ENCODE assay signal across 8 mouse cellular contexts in the genomic region with DNA sequence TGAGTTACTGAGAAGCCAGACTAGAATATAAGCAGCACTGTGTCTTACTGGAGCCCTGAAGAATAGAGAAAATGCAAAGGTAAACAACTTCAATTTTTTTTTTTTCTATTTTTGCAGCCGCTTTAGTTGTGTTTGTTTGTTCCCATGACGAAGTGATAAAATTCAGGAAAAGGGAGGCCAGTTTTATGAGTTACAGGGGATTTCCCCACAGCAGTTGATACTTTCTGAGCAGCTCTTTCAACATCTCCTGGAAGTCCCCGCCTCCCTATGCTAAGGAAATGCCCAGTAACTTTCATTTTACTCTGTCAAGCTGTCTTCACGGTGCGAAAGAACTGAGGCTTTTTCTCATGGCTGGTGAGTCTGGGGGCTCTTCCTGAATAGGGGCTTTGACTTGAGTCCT. TPM values are rescaled to one million over a fixed set of nuclear protein-coding genes. Genes with fewer than 3 reads are reported as not detected.
DNase-seq lines count a peak whose midpoint lies in the region; ATAC-seq and TF ChIP-seq lines count a peak whose summit lies in the region.
"Had no signal": no experiment of that assay in that cellular context is flagged by ENCODE, and none has a peak within 500 bp of the region (broad histone marks: within the 10 kb centered on the region; RNA-seq: fewer than 3 reads in every experiment).

Casp4 (plus strand) TSS at position 268 of the 400 bp plus-strand sequence.

- TF ChIP-seq CTCF in CH12.LX (conservative IDR thresholded peaks at IDR 0.05 in 1 of 2, IDR thresholded peaks at IDR 0.05 in 1 of 2; ENCODE audit: low read depth in 2 of 2, low read length in 2 of 2), result no peak
- TF ChIP-seq CTCF in bone marrow macrophage, adult 2 months (IDR thresholded peaks at IDR 0.05; ENCODE audit: low read depth, low read length), result no peak
- no peak for TF ChIP-seq CTCF in intestine, postnatal 0 days (IDR thresholded peaks at IDR 0.05; ENCODE audit: low read depth)

- no peaks in the 10 kb centered on the region for H3K27me3 ChIP-seq in CH12.LX (replicated peaks)
- H3K27me3 ChIP-seq in intestine, postnatal 0 days (replicated peaks; ENCODE audit: control insufficient read depth, insufficient read depth, low read length), result no peaks in the 10 kb centered on the region
- no peaks in the 10 kb centered on the region for H3K27me3 ChIP-seq in forebrain, embryonic 12.5 days

- peaks cover 0 to 19% of the 10 kb centered on the region in 2 experiments; a peak in 2 of 4 replicates for H3K4me1 ChIP-seq in CH12.LX (ENCODE audit: control insufficient read depth in 1 of 2, insufficient read depth in 2 of 2)
- peaks cover 10% of the 10 kb centered on the region for H3K4me1 ChIP-seq in bone marrow macrophage, adult 2 months (ENCODE audit: control insufficient read depth, insufficient read depth, low read length)
- H3K4me1 ChIP-seq in intestine, postnatal 0 days (replicated peaks; ENCODE audit: control insufficient read depth, insufficient read depth, low read length), result peaks cover 3% of the 10 kb centered on the region; the same call in 1 of the 2 replicates
- H3K4me1 ChIP-seq in forebrain, embryonic 12.5 days, result no peaks in the 10 kb centered on the region

- no peak for TF ChIP-seq RAD21 in CH12.LX (IDR thresholded peaks at IDR 0.05; ENCODE audit: low read depth, low read length)

- peak within 1 kb of the TSS; percentile 56 to 88 (median 75) for H3K4me3 ChIP-seq in CH12.LX (replicated peaks in 1 of 3; ENCODE audit: low read depth in 2 of 3, low read length in 2 of 3, poor library complexity in 1 of 3)
- H3K4me3 ChIP-seq in bone marrow macrophage, adult 2 months (ENCODE audit: insufficient read depth, low read length), result peak within 1 kb of the TSS; percentile 67
- peak within 1 kb of the TSS; percentile 48 for H3K4me3 ChIP-seq in intestine, postnatal 0 days (ENCODE audit: low read depth, low read length)
- H3K4me3 ChIP-seq in forebrain, embryonic 12.5 days (replicated peaks), result no peak within 1 kb of the TSS
- H3K4me3 ChIP-seq: erythroblast, embryonic 14.5 days had no signal

- peak; percentile 92 for ATAC-seq in intestine, postnatal 0 days
- ATAC-seq in forebrain, embryonic 12.5 days (ENCODE audit: low FRiP score), result no peak

- dilution Hi-C loops in CH12.LX (cut with MboI; ENCODE audit: extremely low pct_ligation_motif_present, extremely low pct_unique_long_range_greater_than_20kb, low sequenced_read_pairs), result no loop called here

- peak; percentile 62 for TF ChIP-seq POLR2A in CH12.LX (IDR thresholded peaks at IDR 0.05; ENCODE audit: low read depth, low read length)
- no peak for TF ChIP-seq POLR2A in bone marrow macrophage, adult 2 months (IDR thresholded peaks at IDR 0.05; ENCODE audit: borderline replicate concordance, low read depth, low read length)

- DNase-seq in CH12.LX (ENCODE audit: extremely low read depth), result peak; percentile 80
- peak; percentile 68 for DNase-seq in lung, postnatal 36 days
- DNase-seq in cerebellum, postnatal 4 days (ENCODE audit: low spot score in 2 of 2), result no peak
- no peak for DNase-seq in right cerebral cortex, postnatal 14 days

- H3K4me2 ChIP-seq in CH12.LX (ENCODE audit: insufficient read depth, low read depth, poor library complexity, severe bottlenecking), result peak within 1 kb of the TSS; percentile 71; the same call in 1 of the 2 replicates
- H3K4me2 ChIP-seq in intestine, postnatal 0 days (replicated peaks; ENCODE audit: low read depth), result peak within 1 kb of the TSS; percentile 58
- no peak within 1 kb of the TSS for H3K4me2 ChIP-seq in forebrain, embryonic 12.5 days

- peaks cover 33% of the 10 kb centered on the region for H3K79me2 ChIP-seq in CH12.LX (replicated peaks; ENCODE audit: control insufficient read depth, extremely low read depth, insufficient read depth, poor library complexity, severe bottlenecking)

- no peaks in the 10 kb centered on the region for H3K9me3 ChIP-seq in CH12.LX (replicated peaks; ENCODE audit: low read length)
- no peaks in the 10 kb centered on the region for H3K9me3 ChIP-seq in intestine, postnatal 0 days (ENCODE audit: control insufficient read depth)
- no peaks in the 10 kb centered on the region for H3K9me3 ChIP-seq in forebrain, embryonic 12.5 days

- TF ChIP-seq EP300 in CH12.LX (IDR thresholded peaks at IDR 0.05; ENCODE audit: low read length), result peak; percentile 84

- 10% methylated on average over 5 of the region's 5 CpGs for WGBS in intestine, postnatal 0 days
- WGBS in forebrain, embryonic 12.5 days, result 86% methylated on average over 5 of the region's 5 CpGs

- in situ Hi-C loops in CH12.LX (cut with MboI; ENCODE audit: low pct_ligation_motif_present, low pct_unique_long_range_greater_than_20kb, low sequenced_read_pairs), result no loop called here

- H3K36me3 ChIP-seq in CH12.LX (replicated peaks in 1 of 2; ENCODE audit: control insufficient read depth in 1 of 2, insufficient read depth in 1 of 2, low read length in 1 of 2), result peaks cover 5 to 14% of the 10 kb centered on the region in 2 experiments
- no peaks in the 10 kb centered on the region for H3K36me3 ChIP-seq in intestine, postnatal 0 days (ENCODE audit: control insufficient read depth, insufficient read depth)
- no peaks in the 10 kb centered on the region for H3K36me3 ChIP-seq in forebrain, embryonic 12.5 days (replicated peaks)

- H3K27ac ChIP-seq in CH12.LX (ENCODE audit: insufficient read depth, low read depth), result peak within 1 kb of the TSS; percentile 77
- peak within 1 kb of the TSS; percentile 86 for H3K27ac ChIP-seq in bone marrow macrophage, adult 2 months (ENCODE audit: insufficient read depth, low read depth, low read length)
- H3K27ac ChIP-seq in intestine, postnatal 0 days (ENCODE audit: low read depth, low read length), result peak within 1 kb of the TSS; percentile 71
- H3K27ac ChIP-seq in forebrain, embryonic 12.5 days, result no peak within 1 kb of the TSS

- H3K9ac ChIP-seq in CH12.LX (ENCODE audit: insufficient read depth, low read depth), result peak within 1 kb of the TSS; percentile 97
- H3K9ac ChIP-seq in intestine, postnatal 0 days (ENCODE audit: low read depth, low read length), result peak within 1 kb of the TSS; percentile 50
- no peak within 1 kb of the TSS for H3K9ac ChIP-seq in forebrain, embryonic 12.5 days

TF ChIP-seq in CH12.LX, 34 proteins besides CTCF, POLR2A, EP300 and RAD21:
- TF ChIP-seq MEF2A (IDR thresholded peaks at IDR 0.05; ENCODE audit: borderline replicate concordance, low read depth, low read length) (peak; percentile 82), TBP (conservative IDR thresholded peaks at IDR 0.05; ENCODE audit: low read depth, low read length) (0 out of 2 replicates have a peak, but pooled peaks have one; percentile 40), POLR2AphosphoS2 (IDR thresholded peaks at IDR 0.05; ENCODE audit: low read depth, low read length) (peak; percentile 74; the same call in 1 of the 2 replicates), MYC (IDR thresholded peaks at IDR 0.05; ENCODE audit: low read depth, low read length) (no peak), ETS1 (conservative IDR thresholded peaks at IDR 0.05; ENCODE audit: low read depth, low read length) (peak; percentile 81), SIN3A (IDR thresholded peaks at IDR 0.05; ENCODE audit: low read length) (peak; percentile 47), JUND (conservative IDR thresholded peaks at IDR 0.05; ENCODE audit: low read depth, low read length) (peak; percentile 38; the same call in 1 of the 2 replicates), ELF1 (IDR thresholded peaks at IDR 0.05; ENCODE audit: low read depth, low read length) (peak; percentile 46; the same call in 1 of the 2 replicates), ZNF384 (IDR thresholded peaks at IDR 0.05; ENCODE audit: low read depth, low read length) (peak; percentile 93), ZKSCAN1 (IDR thresholded peaks at IDR 0.05; ENCODE audit: borderline replicate concordance, low read depth, low read length) (no peak), MAFK (IDR thresholded peaks at IDR 0.05; ENCODE audit: insufficient replicate concordance, low read length) (0 out of 2 replicates have a peak, but pooled peaks have one; percentile 19), SMC3 (IDR thresholded peaks at IDR 0.05; ENCODE audit: low read depth, low read length) (no peak), TCF12 (IDR thresholded peaks at IDR 0.05; ENCODE audit: low read depth, low read length) (peak; percentile 78; the same call in 1 of the 2 replicates), ZMIZ1 (IDR thresholded peaks at IDR 0.05; ENCODE audit: low read depth, low read length) (0 out of 2 replicates have a peak, but pooled peaks have one; percentile 23), UBTF (IDR thresholded peaks at IDR 0.05; ENCODE audit: low read depth, low read length) (no peak), IRF4 (IDR thresholded peaks at IDR 0.05; ENCODE audit: low read depth, low read length) (peak; percentile 89), BHLHE40 (IDR thresholded peaks at IDR 0.05; ENCODE audit: low read depth, low read length) (peak; percentile 36; the same call in 1 of the 2 replicates)

RNA-seq across cellular contexts. Expression of gene Casp4, which starts in this region (rescaled TPM):
- total RNA-seq in CH12.LX (2012; rRNA removed), result 91.1 and 113 TPM in 2 replicates
- 182 and 201 TPM in 2 replicates for total RNA-seq in CH12.LX (2014; rRNA removed)
- polyA plus RNA-seq in CH12.LX (2012; ENCODE audit: insufficient read length, low read depth), result 83.7 and 88.2 TPM in 2 replicates
- polyA plus RNA-seq in bone marrow macrophage, adult 2 months (2012; ENCODE audit: insufficient read depth, insufficient read length, missing spikeins), result 53.4 and 61.6 TPM in 2 replicates
- polyA plus RNA-seq in intestine, postnatal 0 days (2015; fragmentation: Nextera tagmentation; extraction: Ambion mirVana), result 14.3 and 14.8 TPM in 2 replicates
- polyA plus RNA-seq in forebrain, embryonic 12.5 days (2016; fragmentation: Nextera tagmentation; extraction: Ambion mirVana), result 0.22 and 0.41 TPM in 2 replicates
- polyA plus RNA-seq: erythroblast, embryonic 14.5 days had no signal

Comparison
In these comparisons a context has a peak if more than half of its experiments do, and no peak if none do; other contexts are left out.
1. RNA of gene Casp4 (polyA plus RNA-seq): 83.7 to 88.2 TPM in CH12.LX, 53.4 to 61.6 TPM in bone marrow macrophage, adult 2 months and 14.3 to 14.8 TPM in intestine, postnatal 0 days; 0.22 to 0.41 TPM in forebrain, embryonic 12.5 days; every median in the first group is over 10 times any median in the second.
2. DNase-seq: peak in CH12.LX (single experiment) and lung, postnatal 36 days (single experiment); none in cerebellum, postnatal 4 days (0 of 2) and right cerebral cortex, postnatal 14 days (single experiment).